Mouse (Mus musculus) heart, postnatal 0 days (tissue): ENCODE results near the gene Mrpl33. TPM values are rescaled to one million over a fixed set of nuclear protein-coding genes. Genes with fewer than 3 reads are reported as not detected.
"Not testable (repeated sequence)": the region's sequence is repeated elsewhere in the genome, so short reads cannot be mapped to it uniquely, and the experiment has no call there.

Experiments
- ATAC-seq: fragments of 200-750 bp; cut with Nextera tagmentation; 2 replicates; pipeline ENCODE4 v1.8.0; 2017; ENCODE audit warnings: low read depth, moderate number of reproducible peaks, moderate library complexity; ENCODE audit not compliant: insufficient read depth
- DNase-seq: peaks from one replicate; pipeline ENCODE4 v3.0.0-alpha.2; 2016; ENCODE audit warnings: low spot score
- H3K27ac ChIP-seq: fragments of 300-500 bp; sonication (generic); 2 replicates; pipeline ENCODE4 v1.5.1; 2014; ENCODE audit warnings: low read depth, mild to moderate bottlenecking
- H3K27me3 ChIP-seq: fragments of 300-500 bp; sonication (generic); 2 replicates; pipeline ENCODE4 v1.6.1; 2014; ENCODE audit warnings: low read length, mixed read lengths; ENCODE audit not compliant: control insufficient read depth, insufficient read depth
- H3K36me3 ChIP-seq: fragments of 300-500 bp; sonication (generic); replicated peaks from 2 replicates; pipeline ENCODE4 v1.6.1; 2014; ENCODE audit warnings: low read length, mixed read lengths; ENCODE audit not compliant: control insufficient read depth, insufficient read depth
- H3K4me1 ChIP-seq: fragments of 300-500 bp; sonication (generic); 2 replicates; pipeline ENCODE4 v1.6.1; 2014; ENCODE audit warnings: antibody characterized with exemption; ENCODE audit not compliant: control insufficient read depth, insufficient read depth
- H3K4me2 ChIP-seq: fragments of 300-500 bp; sonication (generic); 2 replicates; pipeline ENCODE4 v1.6.1; 2014; ENCODE audit warnings: low read depth, mild to moderate bottlenecking, low read length, moderate library complexity
- H3K4me3 ChIP-seq: fragments of 300-500 bp; sonication (generic); 2 replicates; pipeline ENCODE4 v1.5.1; 2014; ENCODE audit warnings: low read depth, low read length
- H3K9ac ChIP-seq: fragments of 300-500 bp; sonication (generic); replicated peaks from 2 replicates; pipeline ENCODE4 v1.6.1; 2014; ENCODE audit warnings: low read depth, low read length, mixed read lengths
- H3K9me3 ChIP-seq: fragments of 300-500 bp; sonication (generic); replicated peaks from 2 replicates; pipeline ENCODE4 v1.6.1; 2016; ENCODE audit warnings: low read length; ENCODE audit not compliant: control insufficient read depth
- CTCF ChIP-seq: IDR thresholded peaks from 2 replicates; pipeline ENCODE4 v1.5.1; 2016; ENCODE audit warnings: antibody characterized with exemption, control low read depth, low read depth
- EP300 ChIP-seq: IDR thresholded peaks from 2 replicates; pipeline ENCODE4 v1.6.1; 2016; ENCODE audit warnings: antibody characterized with exemption, low read depth
- WGBS: fragments of 180-500 bp; shearing (Covaris S2); extraction: QIAGEN DNeasy Blood & Tissue Kit; methylation state at CpG from one replicate; pipeline ENCODE4 v1.1.7; 2014; 5-methylcytosine and 5-hydroxymethylcytosine counted together
- polyA plus RNA-seq: library from polyadenylated mRNA; unstranded; fragments of >200 nt; fragmentation: Nextera tagmentation; extraction: Ambion mirVana; gene quantifications from 2 replicates; pipeline ENCODE4 v1.2.1, GENCODE M21; 2015
- total RNA-seq: library from RNA; depleted of rRNA; stranded (reverse); fragments of >200 nt; gene quantifications from 2 replicates; pipeline ENCODE4 v1.2.3, GENCODE M21; 2014; ENCODE audit warnings: low replicate concordance

Mrpl33 gene
- total and polyA plus RNA-seq, 2 experiments from 2014 or later: 272 to 634 TPM

DNA sequence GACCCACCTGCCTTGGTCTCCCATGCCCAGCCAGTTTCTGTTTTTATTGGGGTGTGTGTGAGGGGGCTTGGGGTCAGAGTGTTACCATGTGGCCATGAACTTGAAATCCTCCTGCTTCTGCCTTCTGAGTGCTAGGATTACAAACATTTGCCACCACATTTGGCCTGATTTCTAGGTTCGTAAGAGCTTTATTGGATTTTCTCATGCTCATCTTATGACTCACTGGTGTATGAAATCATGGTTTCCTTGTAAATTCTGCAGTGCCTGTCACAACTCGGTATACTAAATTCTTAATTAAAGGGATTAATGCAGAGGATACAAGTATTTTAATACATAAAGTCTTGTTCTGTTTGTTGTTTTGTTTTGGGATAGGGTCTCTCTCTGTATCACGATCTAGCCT lies 23.6 kb downstream of the Mrpl33 start:
- Histone ChIP-seq H3K4me2 (no peak overlapping the region), H3K9me3 (no peaks in the 10 kb centered on the region), H3K4me3 (no peak overlapping the region), H3K9ac (no peak overlapping the region), H3K36me3 (peaks cover 59% of the 10 kb centered on the region), H3K4me1 (peaks cover 1% of the 10 kb centered on the region; the same call in 1 of the 2 replicates), H3K27me3 (no peaks in the 10 kb centered on the region), H3K27ac (no peak overlapping the region)
- ATAC-seq (no peak), DNase-seq (no peak)
- WGBS: 95% methylated on average over 3 of the region's 3 CpGs
- no peak for TF ChIP-seq EP300
- TF ChIP-seq CTCF: no peak

DNA sequence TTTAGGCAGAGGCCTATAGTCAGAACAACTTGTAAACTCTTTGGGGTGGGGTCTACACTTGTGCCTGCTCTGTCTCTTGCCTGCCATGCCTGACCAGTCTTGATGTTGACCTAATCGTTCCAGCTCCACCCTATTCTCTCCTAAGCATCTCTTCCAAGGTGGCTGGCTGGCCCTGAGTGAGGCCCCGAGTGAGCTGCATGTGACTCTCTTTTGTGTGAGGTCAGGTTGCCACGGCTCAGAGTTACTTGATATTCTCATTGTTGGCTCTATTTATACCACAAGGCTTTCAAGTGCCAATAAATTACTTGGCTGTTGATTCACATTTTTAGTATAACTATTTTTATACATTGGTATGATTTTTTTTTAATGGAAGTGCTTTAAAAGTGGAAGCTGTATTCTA lies 30.4 kb downstream of the Mrpl33 start:
- peak; percentile 69 for ATAC-seq
- H3K9ac ChIP-seq: no peak overlapping the region
- DNase-seq: peak; percentile 75
- TF ChIP-seq EP300 (peak; percentile 41; the same call in 1 of the 2 replicates), CTCF (no peak)
- H3K4me1 ChIP-seq: peaks cover 35% of the 10 kb centered on the region
- no peak overlapping the region for H3K4me2 ChIP-seq
- peaks cover 6% of the 10 kb centered on the region for H3K36me3 ChIP-seq
- H3K27ac ChIP-seq: peak overlapping the region; percentile 79
- H3K27me3 ChIP-seq: no peaks in the 10 kb centered on the region
- no peaks in the 10 kb centered on the region for H3K9me3 ChIP-seq
- WGBS: 15% methylated on average over 3 of the region's 3 CpGs
- H3K4me3 ChIP-seq: no peak overlapping the region

- Histone ChIP-seq H3K4me3 (no peak overlapping the region), H3K4me1 (peaks cover 35% of the 10 kb centered on the region), H3K27ac (peak overlapping the region; percentile 52), H3K36me3 (no peaks in the 10 kb centered on the region; the same call in none of the 2 replicates), H3K27me3 (no peaks in the 10 kb centered on the region), H3K4me2 (no peak overlapping the region), H3K9me3 (no peaks in the 10 kb centered on the region), H3K9ac (no peak overlapping the region)
- DNase-seq (no peak), ATAC-seq (no peak)
- WGBS: 71% methylated on average over 9 of the region's 9 CpGs
- TF ChIP-seq EP300: no peak
- no peak for TF ChIP-seq CTCF
These were observed 31.1 kb downstream of the Mrpl33 start for GRCm38 (mm10) chr5:31627562-31628526.

GRCm38 (mm10) chr5:31628555-31628954 lies 31.8 kb downstream of the Mrpl33 start:
- peak overlapping the region; percentile 52 for H3K27ac ChIP-seq
- no peak overlapping the region for H3K4me3 ChIP-seq
- H3K9me3 ChIP-seq: no peaks in the 10 kb centered on the region
- no peak for ATAC-seq
- 83% methylated on average over 8 of the region's 8 CpGs for WGBS
- H3K36me3 ChIP-seq: no peaks in the 10 kb centered on the region; the same call in none of the 2 replicates
- no peaks in the 10 kb centered on the region for H3K27me3 ChIP-seq
- H3K9ac ChIP-seq: no peak overlapping the region
- TF ChIP-seq CTCF: no peak
- TF ChIP-seq EP300: no peak
- peaks cover 35% of the 10 kb centered on the region for H3K4me1 ChIP-seq
- H3K4me2 ChIP-seq: no peak overlapping the region
- no peak for DNase-seq

GRCm38 (mm10) chr5:31630064-31630463 lies 33.3 kb downstream of the Mrpl33 start:
- no peak for TF ChIP-seq CTCF
- TF ChIP-seq EP300: peak; percentile 69
- Histone ChIP-seq H3K9ac (0 out of 2 replicates have a peak overlapping the region, but pooled peaks have one; percentile 10), H3K9me3 (no peaks in the 10 kb centered on the region), H3K4me3 (no peak overlapping the region), H3K27ac (peak overlapping the region; percentile 86), H3K27me3 (no peaks in the 10 kb centered on the region), H3K4me1 (peaks cover 44% of the 10 kb centered on the region), H3K4me2 (no peak overlapping the region), H3K36me3 (no peaks in the 10 kb centered on the region; the same call in 1 of the 2 replicates)
- 22% methylated on average over 5 of the region's 5 CpGs for WGBS
- ATAC-seq: peak; percentile 78
- peak; percentile 70 for DNase-seq

- not testable (repeated sequence) for H3K9me3 ChIP-seq, H3K4me3 ChIP-seq, DNase-seq, H3K27me3 ChIP-seq, H3K9ac ChIP-seq, H3K4me2 ChIP-seq, H3K36me3 ChIP-seq, ATAC-seq
- H3K27ac ChIP-seq: 0 out of 2 replicates have a peak overlapping the region, but pooled peaks have one; percentile 86
- WGBS: 95% methylated on average over 4 of the region's 4 CpGs
- peaks cover 41% of the 10 kb centered on the region for H3K4me1 ChIP-seq
These were observed 34.4 kb downstream of the Mrpl33 start for GRCm38 (mm10) chr5:31631169-31631568.
